Mouse (Mus musculus): ENCODE measurements around the gene Arfgap2. TPM values are rescaled to one million over a fixed set of nuclear protein-coding genes. Genes with fewer than 3 reads are reported as not detected.
A peak's percentile ranks its signal among the peaks of the same experiment; 100 is the strongest.

The Arfgap2 gene
- polyA plus RNA-seq, 1 experiment = 34.6 TPM

DNA sequence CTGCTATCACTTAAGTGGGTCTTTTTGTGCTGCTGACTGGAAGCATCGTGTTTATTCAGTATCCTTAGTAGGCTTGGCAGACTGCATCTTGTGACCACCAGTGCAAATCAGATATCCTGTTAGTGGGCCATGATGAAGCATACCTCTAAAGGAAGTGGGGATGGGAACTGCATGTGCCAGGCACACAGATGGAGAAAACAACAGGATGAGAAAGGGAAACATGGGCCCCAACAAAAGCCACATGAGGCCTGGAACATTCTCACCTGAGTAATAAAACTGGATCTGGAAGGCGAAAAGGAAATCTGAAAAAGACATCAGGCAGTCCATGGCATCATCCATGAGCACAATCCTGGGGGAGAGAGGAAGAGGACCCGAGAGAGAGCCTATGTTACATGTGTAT is 19.2 kb downstream of the Arfgap2 start:
- Histone ChIP-seq H3K27me3 (ENCODE audit: control insufficient read depth, insufficient read depth, low read length) (no peaks in the 10 kb centered on the region), H3K27ac (ENCODE audit: control insufficient read depth, insufficient read depth, low read depth, low read length) (no peak overlapping the region), H3K4me3 (ENCODE audit: control insufficient read depth, low read depth, low read length) (no peak overlapping the region), H3K4me1 (ENCODE audit: control insufficient read depth, insufficient read depth, low read length) (no peaks in the 10 kb centered on the region; the same call in 1 of the 2 replicates), H3K36me3 (ENCODE audit: control insufficient read depth, insufficient read depth, low read length) (no peaks in the 10 kb centered on the region)
- TF ChIP-seq CTCF (IDR thresholded peaks at IDR 0.05; ENCODE audit: control insufficient read depth, insufficient read depth, insufficient replicate concordance, low read depth, low read length) (no peak), POLR2A (IDR thresholded peaks at IDR 0.05; ENCODE audit: control insufficient read depth, low read depth, low read length) (no peak)

DNA sequence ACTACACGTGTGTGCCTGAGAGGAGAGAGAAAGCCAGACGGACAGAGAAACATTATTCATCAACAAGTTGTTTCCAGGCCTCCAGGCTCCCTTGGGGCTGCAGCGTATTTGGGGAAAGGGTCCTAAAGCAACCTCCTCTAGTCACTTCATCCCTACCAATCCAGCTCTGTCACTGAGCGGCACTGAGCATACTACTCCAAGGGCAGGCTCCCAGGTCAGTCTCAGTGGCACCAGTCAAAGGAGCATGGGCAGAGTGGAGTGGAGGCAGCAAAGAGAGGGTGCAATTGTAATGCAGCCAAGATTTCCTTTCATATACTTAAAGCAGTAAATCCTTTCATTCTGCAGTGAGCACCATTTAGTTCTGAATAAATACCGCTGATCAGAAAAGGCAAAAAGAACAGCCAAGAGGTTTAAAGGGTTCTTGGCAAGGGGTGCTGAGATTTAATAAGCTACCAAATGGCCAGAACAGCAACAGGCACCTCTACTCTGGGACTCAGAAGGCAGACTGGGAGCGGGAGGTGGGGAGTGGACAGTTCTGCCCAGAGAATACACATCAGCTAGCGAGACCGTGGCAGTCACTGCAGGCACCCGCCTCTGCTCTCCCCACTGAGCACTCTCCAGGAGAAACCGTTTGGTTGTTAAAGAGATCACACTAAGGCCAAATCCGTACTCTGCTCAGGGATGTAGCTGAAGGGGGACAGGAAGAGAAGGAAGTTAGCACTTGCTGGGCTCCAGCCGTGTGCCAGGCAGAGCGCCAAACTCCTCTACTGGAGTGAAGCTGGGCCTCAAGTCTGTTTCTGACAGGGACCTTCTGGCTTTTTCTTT is 19.8 kb downstream of the Arfgap2 start:
- TF ChIP-seq POLR2A (IDR thresholded peaks at IDR 0.05; ENCODE audit: control insufficient read depth, low read depth, low read length) = no peak
- no peak for TF ChIP-seq CTCF (IDR thresholded peaks at IDR 0.05; ENCODE audit: control insufficient read depth, insufficient read depth, insufficient replicate concordance, low read depth, low read length)
- Histone ChIP-seq H3K4me1 (ENCODE audit: control insufficient read depth, insufficient read depth, low read length) (no peaks in the 10 kb centered on the region; the same call in 1 of the 2 replicates), H3K36me3 (ENCODE audit: control insufficient read depth, insufficient read depth, low read length) (no peaks in the 10 kb centered on the region), H3K27ac (ENCODE audit: control insufficient read depth, insufficient read depth, low read depth, low read length) (no peak overlapping the region), H3K27me3 (ENCODE audit: control insufficient read depth, insufficient read depth, low read length) (no peaks in the 10 kb centered on the region), H3K4me3 (ENCODE audit: control insufficient read depth, low read depth, low read length) (no peak overlapping the region)

DNA sequence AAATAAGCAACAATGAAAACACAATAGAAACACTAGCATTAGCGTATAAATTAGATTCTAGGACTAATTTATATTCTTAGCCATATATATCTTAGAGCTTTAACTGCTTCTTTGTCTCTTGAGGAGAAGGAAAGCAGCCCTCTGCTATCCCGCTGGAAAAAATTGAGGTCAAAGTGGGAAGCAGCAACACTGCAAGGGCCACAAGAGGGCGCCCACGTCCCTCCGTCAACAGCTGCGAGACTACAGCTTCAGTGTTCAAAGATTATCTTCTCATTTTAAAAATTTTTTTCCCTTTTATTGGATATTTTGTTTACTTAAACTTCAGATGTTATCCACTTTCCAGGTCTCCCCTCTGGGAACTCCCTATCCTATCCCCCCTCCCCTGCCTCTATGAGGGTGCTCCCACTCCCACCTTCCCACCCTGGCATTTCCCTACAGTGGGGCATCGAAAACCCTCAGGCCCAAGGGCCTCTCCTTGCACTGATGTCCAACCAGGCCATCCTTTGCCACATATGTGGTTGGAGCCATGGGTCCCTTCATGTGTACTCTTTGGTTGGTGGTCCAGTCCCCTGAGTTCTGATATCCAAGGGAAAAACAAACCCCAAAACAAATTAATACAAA is 21.2 kb downstream of the Arfgap2 start:
- Histone ChIP-seq H3K4me3 (ENCODE audit: control insufficient read depth, low read depth, low read length) (no peak overlapping the region), H3K27me3 (ENCODE audit: control insufficient read depth, insufficient read depth, low read length) (no peaks in the 10 kb centered on the region), H3K4me1 (ENCODE audit: control insufficient read depth, insufficient read depth, low read length) (no peaks in the 10 kb centered on the region; the same call in 1 of the 2 replicates), H3K36me3 (ENCODE audit: control insufficient read depth, insufficient read depth, low read length) (no peaks in the 10 kb centered on the region), H3K27ac (ENCODE audit: control insufficient read depth, insufficient read depth, low read depth, low read length) (no peak overlapping the region)
- TF ChIP-seq CTCF (IDR thresholded peaks at IDR 0.05; ENCODE audit: control insufficient read depth, insufficient read depth, insufficient replicate concordance, low read depth, low read length) (peak; percentile 71; the same call in 1 of the 2 replicates), POLR2A (IDR thresholded peaks at IDR 0.05; ENCODE audit: control insufficient read depth, low read depth, low read length) (no peak)

DNA sequence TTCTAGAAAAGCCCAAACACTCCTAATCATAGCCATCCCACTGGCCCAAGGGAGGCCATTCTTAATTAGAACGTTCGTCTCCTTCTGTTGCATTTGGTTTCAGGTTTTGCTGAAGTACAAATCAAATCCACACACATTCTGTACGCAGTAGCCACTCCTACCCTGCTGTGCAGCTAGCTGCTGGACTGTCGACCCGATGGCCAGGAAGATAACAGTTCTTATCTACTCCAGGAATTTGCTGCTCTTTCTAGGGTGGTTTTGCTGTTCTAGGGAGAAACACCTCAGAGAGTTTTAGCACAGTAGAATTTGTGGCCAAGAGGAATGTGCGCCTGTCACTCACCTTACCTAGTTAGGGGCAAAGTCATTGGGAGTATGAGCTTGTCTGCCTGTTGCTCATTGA is 22.8 kb downstream of the Arfgap2 start:
- no peaks in the 10 kb centered on the region for H3K27me3 ChIP-seq (ENCODE audit: control insufficient read depth, insufficient read depth, low read length)
- no peak overlapping the region for H3K27ac ChIP-seq (ENCODE audit: control insufficient read depth, insufficient read depth, low read depth, low read length)
- TF ChIP-seq CTCF (IDR thresholded peaks at IDR 0.05; ENCODE audit: control insufficient read depth, insufficient read depth, insufficient replicate concordance, low read depth, low read length) = no peak
- TF ChIP-seq POLR2A (IDR thresholded peaks at IDR 0.05; ENCODE audit: control insufficient read depth, low read depth, low read length) = no peak
- peaks cover 5% of the 10 kb centered on the region; the same call in 1 of the 2 replicates for H3K4me1 ChIP-seq (ENCODE audit: control insufficient read depth, insufficient read depth, low read length)
- H3K4me3 ChIP-seq (ENCODE audit: control insufficient read depth, low read depth, low read length) = no peak overlapping the region
- no peaks in the 10 kb centered on the region for H3K36me3 ChIP-seq (ENCODE audit: control insufficient read depth, insufficient read depth, low read length)

DNA sequence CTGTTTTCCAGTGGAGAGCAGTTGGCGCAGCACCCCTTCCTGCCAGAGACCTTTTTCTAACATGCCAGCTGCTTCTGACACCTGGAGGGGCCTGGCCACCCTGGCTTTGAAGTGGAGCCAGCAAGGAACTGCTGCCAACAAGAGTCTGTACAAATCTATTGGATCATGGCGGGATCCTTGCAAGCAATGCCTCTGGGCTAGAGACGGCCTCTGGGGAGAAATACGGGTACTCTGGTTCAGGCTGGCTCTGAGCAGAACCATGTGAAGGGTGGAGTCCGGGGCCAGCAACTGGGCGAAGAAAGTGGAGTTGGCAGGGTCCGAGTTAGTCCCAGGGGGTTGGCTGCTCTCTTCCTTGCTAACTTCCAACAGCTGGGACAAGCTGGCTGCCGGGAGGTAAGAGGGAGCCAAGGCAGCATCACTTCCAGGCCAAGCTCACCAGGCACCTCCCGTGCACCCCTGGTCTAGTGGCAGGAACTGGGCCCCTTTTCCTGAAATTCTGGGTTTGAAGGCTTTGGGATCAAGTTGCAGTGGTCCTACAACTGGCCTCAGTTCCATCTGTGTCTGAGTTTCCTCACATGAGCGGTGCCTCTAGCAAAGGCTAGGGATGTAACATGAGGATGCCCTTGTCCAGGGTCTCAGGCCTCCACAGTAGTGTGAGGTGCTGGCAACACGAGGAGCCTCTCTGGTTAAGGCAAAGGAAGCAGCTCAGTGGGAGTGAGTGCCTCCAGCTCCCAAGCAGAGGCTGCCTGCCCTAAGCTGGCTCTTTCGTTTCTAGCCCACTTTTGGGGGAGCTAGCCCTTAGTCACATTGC is 26.6 kb downstream of the Arfgap2 start:
- Histone ChIP-seq H3K27me3 (ENCODE audit: control insufficient read depth, insufficient read depth, low read length) (no peaks in the 10 kb centered on the region), H3K27ac (ENCODE audit: control insufficient read depth, insufficient read depth, low read depth, low read length) (peak overlapping the region; percentile 6; the same call in 1 of the 2 replicates), H3K4me1 (ENCODE audit: control insufficient read depth, insufficient read depth, low read length) (peaks cover 5% of the 10 kb centered on the region; the same call in 1 of the 2 replicates)

DNA sequence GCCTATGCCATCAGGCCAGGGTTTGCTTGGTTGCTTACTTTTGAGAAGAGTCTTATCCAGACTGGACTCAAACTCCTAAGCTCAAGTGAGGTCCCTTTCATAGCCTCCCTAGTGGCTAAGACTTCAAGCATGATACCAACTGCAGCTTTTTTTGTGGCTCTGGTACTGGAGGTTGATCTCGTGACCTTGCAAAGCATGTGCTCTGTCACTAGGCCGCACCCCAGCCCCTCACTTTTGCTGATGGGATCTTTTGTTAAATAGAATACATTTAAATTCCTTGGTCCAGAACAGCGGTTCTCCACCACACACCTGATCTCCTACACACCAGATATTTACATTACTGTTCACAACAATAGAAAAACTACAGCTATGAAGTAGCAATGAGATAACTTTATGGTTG is 29.5 kb downstream of the Arfgap2 start:
- H3K36me3 ChIP-seq (ENCODE audit: control insufficient read depth, insufficient read depth, low read length) = no peaks in the 10 kb centered on the region
- TF ChIP-seq POLR2A (IDR thresholded peaks at IDR 0.05; ENCODE audit: control insufficient read depth, low read depth, low read length) (no peak), CTCF (IDR thresholded peaks at IDR 0.05; ENCODE audit: control insufficient read depth, insufficient read depth, insufficient replicate concordance, low read depth, low read length) (no peak)
- H3K4me1 ChIP-seq (ENCODE audit: control insufficient read depth, insufficient read depth, low read length) = peaks cover 5% of the 10 kb centered on the region; the same call in 1 of the 2 replicates
- no peak overlapping the region for H3K27ac ChIP-seq (ENCODE audit: control insufficient read depth, insufficient read depth, low read depth, low read length)
- no peaks in the 10 kb centered on the region for H3K27me3 ChIP-seq (ENCODE audit: control insufficient read depth, insufficient read depth, low read length)
- H3K4me3 ChIP-seq (ENCODE audit: control insufficient read depth, low read depth, low read length) = no peak overlapping the region

More for the DNA sequence above, 26.6 kb downstream of the Arfgap2 start:
- TF ChIP-seq POLR2A (IDR thresholded peaks at IDR 0.05; ENCODE audit: control insufficient read depth, low read depth, low read length) (no peak), CTCF (IDR thresholded peaks at IDR 0.05; ENCODE audit: control insufficient read depth, insufficient read depth, insufficient replicate concordance, low read depth, low read length) (no peak)
- Histone ChIP-seq H3K36me3 (ENCODE audit: control insufficient read depth, insufficient read depth, low read length) (no peaks in the 10 kb centered on the region), H3K4me3 (ENCODE audit: control insufficient read depth, low read depth, low read length) (no peak overlapping the region)

All from testis, adult 2 months (tissue).